Mouse (Mus musculus) liver, postnatal 0 days (tissue): ENCODE results near the gene Dusp15. TPM values are rescaled to one million over a fixed set of nuclear protein-coding genes. Genes with fewer than 3 reads are reported as not detected.

Experiments
- ATAC-seq: fragments of 200-750 bp; cut with Nextera tagmentation; 2 replicates; pipeline ENCODE4 v1.8.0; 2017; ENCODE audit warnings: mild to moderate bottlenecking, moderate library complexity
- DNase-seq: peaks from one replicate; pipeline ENCODE4 v3.0.0-alpha.2; 2016
- H3K27ac ChIP-seq: fragments of 300-500 bp; sonication (generic); 2 replicates; pipeline ENCODE4 v1.5.1; 2014; ENCODE audit warnings: antibody characterized with exemption, moderate library complexity, mild to moderate bottlenecking, low read depth
- H3K27me3 ChIP-seq: fragments of 300-500 bp; sonication (generic); 2 replicates; pipeline ENCODE4 v1.6.1; 2014; ENCODE audit warnings: low read length, control low read depth, mixed read lengths; ENCODE audit not compliant: insufficient read depth
- H3K36me3 ChIP-seq: fragments of 300-500 bp; sonication (generic); replicated peaks from 2 replicates; pipeline ENCODE4 v1.6.1; 2014; ENCODE audit warnings: mild to moderate bottlenecking, control low read depth, low read length, moderate library complexity, mixed read lengths; ENCODE audit not compliant: insufficient read depth
- H3K4me1 ChIP-seq: fragments of 300-500 bp; sonication (generic); 2 replicates; pipeline ENCODE4 v1.6.1; 2014; ENCODE audit warnings: antibody characterized with exemption, mild to moderate bottlenecking, control low read depth; ENCODE audit not compliant: insufficient read depth
- H3K4me2 ChIP-seq: fragments of 300-500 bp; sonication (generic); 2 replicates; pipeline ENCODE4 v1.6.1; 2014; ENCODE audit warnings: low read depth, mild to moderate bottlenecking, low read length, moderate library complexity, mixed read lengths
- H3K4me3 ChIP-seq: fragments of 300-500 bp; sonication (generic); 2 replicates; pipeline ENCODE4 v1.5.1; 2014; ENCODE audit warnings: low read depth, low read length
- H3K9ac ChIP-seq: fragments of 300-500 bp; sonication (generic); replicated peaks from 2 replicates; pipeline ENCODE4 v1.6.1; 2014; ENCODE audit warnings: mild to moderate bottlenecking, moderate library complexity
- H3K9me3 ChIP-seq: fragments of 300-500 bp; sonication (generic); 2 replicates; pipeline ENCODE4 v1.6.1; 2016; ENCODE audit warnings: mild to moderate bottlenecking, control low read depth, low read length, mixed read lengths
- CTCF ChIP-seq: sonication (generic); IDR thresholded peaks from 2 replicates; pipeline ENCODE4 v1.5.1; 2016; ENCODE audit warnings: antibody characterized with exemption, low read depth
- EP300 ChIP-seq: IDR thresholded peaks from 2 replicates; pipeline ENCODE4 v1.6.1; 2016; ENCODE audit warnings: antibody characterized with exemption, low read depth, mild to moderate bottlenecking
- WGBS: fragments of 180-500 bp; shearing (Covaris S2); extraction: QIAGEN DNeasy Blood & Tissue Kit; methylation state at CpG from one replicate; pipeline ENCODE4 v1.1.7; 2014; ENCODE audit not compliant: insufficient replicate concordance; 5-methylcytosine and 5-hydroxymethylcytosine counted together
- polyA plus RNA-seq: library from polyadenylated mRNA; unstranded; fragments of >200 nt; fragmentation: Nextera tagmentation; extraction: Ambion mirVana; gene quantifications from 2 replicates; pipeline ENCODE4 v1.2.1, GENCODE M21; 2015

The Dusp15 gene
- polyA plus RNA-seq, 1 experiment from 2014 or later, result not detected

GRCm38 (mm10) chr2:152913471-152913870, 38.0 kb downstream of the Dusp15 start:
- ATAC-seq (no peak), DNase-seq (no peak)
- Histone ChIP-seq H3K27me3 (peaks cover 14% of the 10 kb centered on the region), H3K27ac (no peak overlapping the region), H3K4me3 (no peak overlapping the region), H3K4me1 (peaks cover 5% of the 10 kb centered on the region; the same call in 1 of the 2 replicates), H3K4me2 (no peak overlapping the region), H3K36me3 (no peaks in the 10 kb centered on the region), H3K9ac (no peak overlapping the region), H3K9me3 (no peaks in the 10 kb centered on the region)
- no peak for TF ChIP-seq CTCF
- no peak for TF ChIP-seq EP300
- 36% methylated on average over 7 of the region's 7 CpGs for whole genome bisulfite sequencing

- H3K4me2 ChIP-seq, result no peak overlapping the region
- no peaks in the 10 kb centered on the region for H3K9me3 ChIP-seq
- H3K27ac ChIP-seq, result no peak overlapping the region
- no peak overlapping the region for H3K4me3 ChIP-seq
- H3K36me3 ChIP-seq, result no peaks in the 10 kb centered on the region
- ATAC-seq (no peak), DNase-seq (no peak)
- TF ChIP-seq CTCF, result no peak
- no peak for TF ChIP-seq EP300
- H3K4me1 ChIP-seq, result peaks cover 5% of the 10 kb centered on the region; the same call in 1 of the 2 replicates
- no peak overlapping the region for H3K9ac ChIP-seq
- WGBS, result 31% methylated on average over 6 of the region's 6 CpGs
- H3K27me3 ChIP-seq, result peaks cover 14% of the 10 kb centered on the region
Observed at GRCm38 (mm10) chr2:152911432-152911831, 40.1 kb downstream of the Dusp15 start.

- H3K27ac ChIP-seq, result no peak within 1 kb of the TSS
- H3K27me3 ChIP-seq, result peaks cover 14% of the 10 kb centered on the region
- TF ChIP-seq EP300 (no peak), CTCF (no peak)
- no peak within 1 kb of the TSS for H3K9ac ChIP-seq
- H3K36me3 ChIP-seq, result no peaks in the 10 kb centered on the region
- H3K9me3 ChIP-seq, result no peaks in the 10 kb centered on the region
- no peak within 1 kb of the TSS for H3K4me2 ChIP-seq
- peaks cover 5% of the 10 kb centered on the region; the same call in 1 of the 2 replicates for H3K4me1 ChIP-seq
- H3K4me3 ChIP-seq, result no peak within 1 kb of the TSS
- ATAC-seq, result no peak
- DNase-seq, result no peak
- WGBS, result 21% methylated on average over 12 of the region's 12 CpGs
Observed at GRCm38 (mm10) chr2:152911031-152911430, 40.5 kb downstream of the Dusp15 start, which contains the start of gene Mylk2. TSS of gene Mylk2 (plus strand) at chr2:152911352.

- Histone ChIP-seq H3K36me3 (no peaks in the 10 kb centered on the region), H3K9me3 (no peaks in the 10 kb centered on the region), H3K9ac (no peak overlapping the region), H3K27me3 (peaks cover 14% of the 10 kb centered on the region), H3K4me3 (no peak overlapping the region), H3K27ac (no peak overlapping the region), H3K4me1 (peaks cover 5% of the 10 kb centered on the region; the same call in 1 of the 2 replicates), H3K4me2 (no peak overlapping the region)
- 74% methylated on average over 6 of the region's 6 CpGs for WGBS
- no peak for TF ChIP-seq EP300
- DNase-seq (no peak), ATAC-seq (no peak)
Observed at GRCm38 (mm10) chr2:152909848-152910247, 41.6 kb downstream of the Dusp15 start.

- Histone ChIP-seq H3K4me1 (no peaks in the 10 kb centered on the region), H3K9me3 (no peaks in the 10 kb centered on the region), H3K4me3 (no peak overlapping the region), H3K9ac (no peak overlapping the region), H3K36me3 (no peaks in the 10 kb centered on the region), H3K4me2 (no peak overlapping the region), H3K27me3 (0 out of 2 replicates have a peak, but pooled peaks cover 3% of the 10 kb centered on the region), H3K27ac (no peak overlapping the region)
- no peak for ATAC-seq
- no peak for DNase-seq
- WGBS, result 76% methylated on average over 14 of the region's 14 CpGs
- TF ChIP-seq CTCF, result no peak
- no peak for TF ChIP-seq EP300
Observed at GRCm38 (mm10) chr2:152907114-152907943, 44.2 kb downstream of the Dusp15 start.

GRCm38 (mm10) chr2:152906274-152907037, 45.0 kb downstream of the Dusp15 start:
- no peaks in the 10 kb centered on the region for H3K36me3 ChIP-seq

More at GRCm38 (mm10) chr2:152906274-152907037, 45.0 kb downstream of the Dusp15 start:
- H3K4me3 ChIP-seq, result no peak overlapping the region
- no peak overlapping the region for H3K27ac ChIP-seq
- no peak overlapping the region for H3K4me2 ChIP-seq
- H3K27me3 ChIP-seq, result no peaks in the 10 kb centered on the region
- WGBS, result 53% methylated on average over 9 of the region's 9 CpGs
- no peak for TF ChIP-seq EP300
- no peak for TF ChIP-seq CTCF
- ATAC-seq, result no peak
- no peak for DNase-seq
- H3K9ac ChIP-seq, result no peak overlapping the region
- no peaks in the 10 kb centered on the region for H3K9me3 ChIP-seq
- H3K4me1 ChIP-seq, result no peaks in the 10 kb centered on the region
